Mouse (Mus musculus) heart, postnatal 0 days (tissue): ENCODE measurements around the gene March4.

Source experiments
- CTCF ChIP-seq: IDR thresholded peaks from 2 replicates; pipeline ENCODE4 v1.5.1; 2016; ENCODE audit warnings: antibody characterized with exemption, control low read depth, low read depth
- EP300 ChIP-seq: IDR thresholded peaks from 2 replicates; pipeline ENCODE4 v1.6.1; 2016; ENCODE audit warnings: antibody characterized with exemption, low read depth

DNA sequence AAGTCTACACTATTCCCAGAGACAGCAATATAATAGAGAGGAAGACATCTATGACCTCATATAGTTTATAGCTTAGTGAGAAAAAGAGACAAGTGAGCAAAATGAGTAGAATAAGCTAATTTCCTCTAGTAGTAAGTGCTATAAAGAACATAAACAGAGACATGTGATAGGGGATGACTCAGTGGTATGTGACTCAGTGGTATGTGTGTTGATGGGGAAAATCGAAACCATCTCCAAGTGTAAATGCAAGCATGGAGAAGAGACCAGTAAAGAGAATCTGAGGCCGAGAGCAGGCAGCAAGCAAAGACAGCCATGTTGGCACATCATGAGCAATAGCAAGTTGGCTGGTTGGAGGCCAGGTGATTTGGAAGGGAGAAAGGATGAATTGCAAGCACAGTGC is 13.6 kb upstream of the March4 start:
- TF ChIP-seq EP300 (no peak), CTCF (no peak)
